Mouse (Mus musculus): ENCODE measurements around the gene Ccnd3. TPM values are rescaled to one million over a fixed set of nuclear protein-coding genes. Genes with fewer than 3 reads are reported as not detected.
"Not testable (repeated sequence)": the region's sequence is repeated elsewhere in the genome, so short reads cannot be mapped to it uniquely, and the experiment has no call there.

Ccnd3 gene
- polyA plus RNA-seq, 1 experiment from 2014 or later = 81.7 TPM

- Histone ChIP-seq H3K9ac (ENCODE audit: low read depth, low read length) (no peak overlapping the region), H3K4me1 (ENCODE audit: control insufficient read depth, insufficient read depth, low read depth, low read length) (no peaks in the 10 kb centered on the region), H3K27me3 (replicated peaks; ENCODE audit: control insufficient read depth, insufficient read depth, low read length) (no peaks in the 10 kb centered on the region), H3K27ac (ENCODE audit: low read depth, low read length) (no peak overlapping the region), H3K4me3 (ENCODE audit: low read length) (no peak overlapping the region), H3K9me3 (ENCODE audit: control insufficient read depth, low read length) (no peaks in the 10 kb centered on the region), H3K36me3 (ENCODE audit: control insufficient read depth, insufficient read depth, low read length) (peaks cover 35% of the 10 kb centered on the region), H3K4me2 (ENCODE audit: low read length) (no peak overlapping the region)
- ATAC-seq = no peak
- 88% methylated on average over 6 of the region's 6 CpGs for WGBS
Observed at GRCm38 (mm10) chr17:47492731-47493130, 12.1 kb upstream of the Ccnd3 start.

- WGBS = 88% methylated on average over 6 of the region's 6 CpGs
- H3K36me3 ChIP-seq (ENCODE audit: control insufficient read depth, insufficient read depth, low read length) = peaks cover 37% of the 10 kb centered on the region
- no peaks in the 10 kb centered on the region for H3K9me3 ChIP-seq (ENCODE audit: control insufficient read depth, low read length)
- H3K9ac ChIP-seq (ENCODE audit: low read depth, low read length) = no peak overlapping the region
- H3K27ac ChIP-seq (ENCODE audit: low read depth, low read length) = no peak overlapping the region
- no peaks in the 10 kb centered on the region for H3K27me3 ChIP-seq (replicated peaks; ENCODE audit: control insufficient read depth, insufficient read depth, low read length)
- H3K4me2 ChIP-seq (ENCODE audit: low read length) = no peak overlapping the region
- H3K4me1 ChIP-seq (ENCODE audit: control insufficient read depth, insufficient read depth, low read depth, low read length) = no peaks in the 10 kb centered on the region
- no peak for ATAC-seq
- no peak overlapping the region for H3K4me3 ChIP-seq (ENCODE audit: low read length)
Observed at GRCm38 (mm10) chr17:47493653-47494052, 11.2 kb upstream of the Ccnd3 start.

- 89% methylated on average over 11 of the region's 11 CpGs for WGBS
Observed at GRCm38 (mm10) chr17:47494132-47494531, 10.7 kb upstream of the Ccnd3 start.

GRCm38 (mm10) chr17:47501531-47501930 lies 3.3 kb upstream of the Ccnd3 start:
- no peaks in the 10 kb centered on the region for H3K9me3 ChIP-seq (ENCODE audit: control insufficient read depth, low read length)
- peaks cover 6% of the 10 kb centered on the region; the same call in 1 of the 2 replicates for H3K36me3 ChIP-seq (ENCODE audit: control insufficient read depth, insufficient read depth, low read length)
- H3K4me3 ChIP-seq (ENCODE audit: low read length) = peak overlapping the region; percentile 75
- 9% methylated on average over 11 of the region's 11 CpGs for WGBS
- no peaks in the 10 kb centered on the region for H3K27me3 ChIP-seq (replicated peaks; ENCODE audit: control insufficient read depth, insufficient read depth, low read length)
- H3K27ac ChIP-seq (ENCODE audit: low read depth, low read length) = no peak overlapping the region
- ATAC-seq = 0 out of 2 replicates have a peak, but pooled peaks have one; percentile 1
- H3K4me1 ChIP-seq (ENCODE audit: control insufficient read depth, insufficient read depth, low read depth, low read length) = peaks cover 16% of the 10 kb centered on the region
- peak overlapping the region; percentile 30; the same call in 1 of the 2 replicates for H3K9ac ChIP-seq (ENCODE audit: low read depth, low read length)
- H3K4me2 ChIP-seq (ENCODE audit: low read length) = peak overlapping the region; percentile 80

More at GRCm38 (mm10) chr17:47494132-47494531, 10.7 kb upstream of the Ccnd3 start:
- Histone ChIP-seq H3K9me3 (ENCODE audit: control insufficient read depth, low read length) (no peaks in the 10 kb centered on the region), H3K27ac (ENCODE audit: low read depth, low read length) (no peak overlapping the region), H3K4me3 (ENCODE audit: low read length) (no peak overlapping the region), H3K4me2 (ENCODE audit: low read length) (no peak overlapping the region), H3K36me3 (ENCODE audit: control insufficient read depth, insufficient read depth, low read length) (peaks cover 32% of the 10 kb centered on the region), H3K4me1 (ENCODE audit: control insufficient read depth, insufficient read depth, low read depth, low read length) (no peaks in the 10 kb centered on the region), H3K27me3 (replicated peaks; ENCODE audit: control insufficient read depth, insufficient read depth, low read length) (no peaks in the 10 kb centered on the region), H3K9ac (ENCODE audit: low read depth, low read length) (no peak overlapping the region)
- ATAC-seq = no peak

GRCm38 (mm10) chr17:47501946-47502706 lies 2.7 kb upstream of the Ccnd3 start, which contains the start of gene Taf8:
Gene Taf8, minus strand, starts transcription at chr17:47502292.
- H3K36me3 ChIP-seq (ENCODE audit: control insufficient read depth, insufficient read depth, low read length) = peaks cover 5% of the 10 kb centered on the region; the same call in 1 of the 2 replicates
- H3K9me3 ChIP-seq (ENCODE audit: control insufficient read depth, low read length) = no peaks in the 10 kb centered on the region
- peak within 1 kb of the TSS; percentile 88 for H3K9ac ChIP-seq (ENCODE audit: low read depth, low read length)
- H3K4me3 ChIP-seq (ENCODE audit: low read length) = peak within 1 kb of the TSS; percentile 75
- peak within 1 kb of the TSS; percentile 80 for H3K4me2 ChIP-seq (ENCODE audit: low read length)
- H3K27ac ChIP-seq (ENCODE audit: low read depth, low read length) = peak within 1 kb of the TSS; percentile 82
- peak; percentile 98 for ATAC-seq
- H3K4me1 ChIP-seq (ENCODE audit: control insufficient read depth, insufficient read depth, low read depth, low read length) = peaks cover 16% of the 10 kb centered on the region
- no peaks in the 10 kb centered on the region for H3K27me3 ChIP-seq (replicated peaks; ENCODE audit: control insufficient read depth, insufficient read depth, low read length)
- 1% methylated on average over 40 of the region's 40 CpGs for WGBS

GRCm38 (mm10) chr17:47502707-47503045 lies 2.2 kb upstream of the Ccnd3 start:
- not testable (repeated sequence) for H3K27ac ChIP-seq (ENCODE audit: low read depth, low read length); H3K4me3 ChIP-seq (ENCODE audit: low read length); H3K36me3 ChIP-seq (ENCODE audit: control insufficient read depth, insufficient read depth, low read length); H3K9me3 ChIP-seq (ENCODE audit: control insufficient read depth, low read length); H3K4me2 ChIP-seq (ENCODE audit: low read length); H3K9ac ChIP-seq (ENCODE audit: low read depth, low read length); H3K27me3 ChIP-seq (replicated peaks; ENCODE audit: control insufficient read depth, insufficient read depth, low read length); ATAC-seq
- WGBS = 84% methylated on average over 6 of the region's 6 CpGs
- peaks cover 16% of the 10 kb centered on the region for H3K4me1 ChIP-seq (ENCODE audit: control insufficient read depth, insufficient read depth, low read depth, low read length)

- no peak overlapping the region for H3K4me3 ChIP-seq (ENCODE audit: low read length)
- no peak overlapping the region for H3K27ac ChIP-seq (ENCODE audit: low read depth, low read length)
- no peaks in the 10 kb centered on the region for H3K9me3 ChIP-seq (ENCODE audit: control insufficient read depth, low read length)
- H3K4me2 ChIP-seq (ENCODE audit: low read length) = no peak overlapping the region
- H3K9ac ChIP-seq (ENCODE audit: low read depth, low read length) = no peak overlapping the region
- H3K4me1 ChIP-seq (ENCODE audit: control insufficient read depth, insufficient read depth, low read depth, low read length) = peaks cover 16% of the 10 kb centered on the region
- H3K36me3 ChIP-seq (ENCODE audit: control insufficient read depth, insufficient read depth, low read length) = no peaks in the 10 kb centered on the region
- ATAC-seq = no peak
- no peaks in the 10 kb centered on the region for H3K27me3 ChIP-seq (replicated peaks; ENCODE audit: control insufficient read depth, insufficient read depth, low read length)
Observed at GRCm38 (mm10) chr17:47503689-47504088, 1.2 kb upstream of the Ccnd3 start.

- Histone ChIP-seq H3K27me3 (replicated peaks; ENCODE audit: control insufficient read depth, insufficient read depth, low read length) (no peaks in the 10 kb centered on the region), H3K4me2 (ENCODE audit: low read length) (peak overlapping the region; percentile 73), H3K9me3 (ENCODE audit: control insufficient read depth, low read length) (no peaks in the 10 kb centered on the region), H3K4me1 (ENCODE audit: control insufficient read depth, insufficient read depth, low read depth, low read length) (peaks cover 16% of the 10 kb centered on the region), H3K27ac (ENCODE audit: low read depth, low read length) (no peak overlapping the region), H3K4me3 (ENCODE audit: low read length) (no peak overlapping the region), H3K9ac (ENCODE audit: low read depth, low read length) (no peak overlapping the region), H3K36me3 (ENCODE audit: control insufficient read depth, insufficient read depth, low read length) (no peaks in the 10 kb centered on the region)
- no peak for ATAC-seq
- WGBS = 68% methylated on average over 5 of the region's 5 CpGs
Observed at GRCm38 (mm10) chr17:47504228-47504627, 623 bp upstream of the Ccnd3 start.

GRCm38 (mm10) chr17:47505566-47505965 lies 715 bp downstream of the Ccnd3 start:
- Histone ChIP-seq H3K4me2 (ENCODE audit: low read length) (peak overlapping the region; percentile 73), H3K27ac (ENCODE audit: low read depth, low read length) (no peak overlapping the region), H3K9ac (ENCODE audit: low read depth, low read length) (no peak overlapping the region), H3K4me3 (ENCODE audit: low read length) (peak overlapping the region; percentile 38; the same call in 1 of the 2 replicates), H3K4me1 (ENCODE audit: control insufficient read depth, insufficient read depth, low read depth, low read length) (peaks cover 16% of the 10 kb centered on the region), H3K9me3 (ENCODE audit: control insufficient read depth, low read length) (no peaks in the 10 kb centered on the region), H3K36me3 (ENCODE audit: control insufficient read depth, insufficient read depth, low read length) (no peaks in the 10 kb centered on the region), H3K27me3 (replicated peaks; ENCODE audit: control insufficient read depth, insufficient read depth, low read length) (no peaks in the 10 kb centered on the region)
- 75% methylated on average over 2 of the region's 2 CpGs for WGBS
- ATAC-seq = no peak

Measured in hindbrain, embryonic 16.5 days (tissue).